Mouse (Mus musculus) heart, adult 2 months (tissue): ENCODE data around the gene Trim71.

Experiments used
- CTCF ChIP-seq: fragments of 200-600 bp; IDR thresholded peaks from 2 replicates; pipeline ENCODE4 v1.8.1; 2022; ENCODE audit warnings: antibody characterized with exemption, mild to moderate bottlenecking, moderate library complexity
- POLR2A ChIP-seq: fragments of 200-500 bp; IDR thresholded peaks from 2 replicates; pipeline ENCODE4 v1.6.1; 2011; ENCODE audit warnings: mild to moderate bottlenecking, low read depth, low read length, control low read depth; ENCODE audit not compliant: insufficient read depth

- no peak for TF ChIP-seq CTCF
- no peak for TF ChIP-seq POLR2A
These were observed 10.3 kb downstream of the Trim71 start for GRCm38 (mm10) chr9:114553828-114554227.
